Mouse (Mus musculus): ENCODE data around the gene Itpkc.

- TF ChIP-seq CTCF (IDR thresholded peaks at IDR 0.05; ENCODE audit: low read depth) (no peak), EP300 (IDR thresholded peaks at IDR 0.05; ENCODE audit: low read depth) (no peak)
Measured at GRCm38 (mm10) chr7:27257852-27258204, 29.4 kb upstream of the Itpkc start.

Data from liver, embryonic 14.5 days (tissue).